Mouse (Mus musculus): Measurements from ENCODE around the gene Dmrtb1. TPM values are rescaled to one million over a fixed set of nuclear protein-coding genes. Genes with fewer than 3 reads are reported as not detected.

The Dmrtb1 gene
- not detected for total RNA-seq (2023)

DNA sequence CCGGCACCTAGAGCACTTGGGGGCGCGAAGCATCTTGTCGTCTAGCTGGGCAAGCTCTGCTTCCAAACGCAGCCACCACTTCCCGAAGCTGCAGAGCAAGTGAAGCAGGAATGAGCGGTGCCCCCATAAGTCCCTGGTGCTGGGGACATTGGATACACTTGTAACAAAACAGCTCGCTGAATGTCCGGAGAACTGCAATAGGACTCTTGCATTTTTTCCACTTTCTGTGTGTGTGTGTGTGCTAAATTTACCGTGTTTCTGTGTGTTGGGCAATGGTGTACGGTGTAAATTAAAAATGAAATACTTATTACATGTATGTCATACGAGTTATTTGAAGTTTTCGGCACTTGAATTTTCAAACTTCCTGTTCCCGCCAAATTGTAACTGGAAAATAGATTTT is at the start of gene Dmrtb1:
Gene Dmrtb1, minus strand, starts transcription at position 101 of the 400 bp plus-strand sequence.

Other genes starting within 250 kb of the Dmrtb1 start
- under 1 TPM in 1 of 2 experiments, not detected in 1; 0.90 TPM for gene Glis1, start 249.6 kb downstream of the Dmrtb1 start, total RNA-seq (2023)
- 1 to 10 TPM in 1 of 2 experiments, under 1 TPM in 1; 0.77 to 1.2 TPM for gene Lrp8, start 118.0 kb upstream of the Dmrtb1 start, total RNA-seq (2023)
- 100 to 1,000 TPM in 1 of 2 experiments, 10 to 100 TPM in 1; 93.7 to 105 TPM for gene Magoh, start 195.5 kb upstream of the Dmrtb1 start, total RNA-seq (2023)
- gene 0610037L13Rik, start 205.6 kb upstream of the Dmrtb1 start, total RNA-seq (2023): 10 to 100 TPM; 47.1 to 56.8 TPM
- 10 to 100 TPM; 13.8 to 16.5 TPM for gene Cpt2, start 239.4 kb upstream of the Dmrtb1 start, total RNA-seq (2023)